Mouse (Mus musculus): ENCODE measurements around the gene Gm49333. TPM values are rescaled to one million over a fixed set of nuclear protein-coding genes. Genes with fewer than 3 reads are reported as not detected.

The Gm49333 gene
- polyA plus RNA-seq, 1 experiment from 2014 or later, result not detected

DNA sequence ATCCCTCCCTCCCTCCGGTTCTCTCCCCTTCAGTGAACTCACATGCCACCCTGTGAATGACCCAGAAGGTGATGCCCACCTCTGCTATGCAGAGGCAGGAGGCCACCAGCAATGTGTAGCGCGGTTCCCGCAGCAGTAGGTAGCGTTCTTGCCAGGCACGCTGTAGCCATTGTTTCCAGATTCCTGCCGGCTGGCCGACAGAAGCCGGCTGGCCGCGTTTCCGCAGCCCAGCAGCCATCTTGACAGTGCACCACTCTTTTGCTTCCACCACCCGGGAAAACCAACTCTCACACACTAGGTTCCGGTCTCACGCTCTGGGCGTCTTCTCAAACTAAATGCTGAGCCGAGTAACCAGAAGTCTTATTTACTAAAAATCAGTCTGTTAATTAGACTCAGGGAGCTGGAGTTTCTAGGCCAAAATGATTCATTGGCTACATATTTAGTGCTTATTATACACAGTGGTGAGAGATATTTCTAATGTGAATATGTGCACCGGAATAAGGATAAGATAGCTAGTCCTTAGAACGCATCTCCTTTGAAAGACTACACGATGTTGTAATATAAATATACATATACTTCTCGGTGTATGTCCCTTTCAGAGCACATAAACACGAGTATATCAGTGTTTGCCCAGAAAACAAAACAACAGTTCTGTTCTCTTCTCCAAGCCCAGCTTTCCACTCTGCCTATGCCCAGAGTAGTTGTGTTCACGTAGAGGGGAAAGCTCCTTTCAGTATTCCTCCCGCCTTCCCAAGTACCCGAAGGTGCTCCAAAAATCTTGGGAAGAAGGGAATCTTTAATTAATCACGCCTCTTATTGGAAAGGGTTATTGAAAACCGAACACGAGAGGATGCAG is 681 bp upstream of the Gm49333 start:
- peak; percentile 64 for ATAC-seq
- peak overlapping the region; percentile 72 for H3K27ac ChIP-seq (ENCODE audit: low read depth)
- DNase-seq, result peak; percentile 85
- under 1% methylated on average over 28 of the region's 28 CpGs for WGBS (ENCODE audit: insufficient replicate concordance)
- TF ChIP-seq CTCF (IDR thresholded peaks at IDR 0.05; ENCODE audit: low read depth) (no peak), EP300 (IDR thresholded peaks at IDR 0.05; ENCODE audit: low read depth) (peak; percentile 56; the same call in 1 of the 2 replicates)
- H3K4me1 ChIP-seq (ENCODE audit: insufficient read depth), result peaks cover 17% of the 10 kb centered on the region
- H3K9ac ChIP-seq (replicated peaks), result peak overlapping the region; percentile 84
- peaks cover 21% of the 10 kb centered on the region; the same call in 1 of the 2 replicates for H3K36me3 ChIP-seq (replicated peaks; ENCODE audit: insufficient read depth, low read length)
- peak overlapping the region; percentile 80 for H3K4me2 ChIP-seq (ENCODE audit: low read depth, low read length)
- no peaks in the 10 kb centered on the region for H3K9me3 ChIP-seq (ENCODE audit: low read length)
- peak overlapping the region; percentile 81 for H3K4me3 ChIP-seq (ENCODE audit: low read depth, low read length)
- no peaks in the 10 kb centered on the region for H3K27me3 ChIP-seq (ENCODE audit: insufficient read depth, low read length)

DNA sequence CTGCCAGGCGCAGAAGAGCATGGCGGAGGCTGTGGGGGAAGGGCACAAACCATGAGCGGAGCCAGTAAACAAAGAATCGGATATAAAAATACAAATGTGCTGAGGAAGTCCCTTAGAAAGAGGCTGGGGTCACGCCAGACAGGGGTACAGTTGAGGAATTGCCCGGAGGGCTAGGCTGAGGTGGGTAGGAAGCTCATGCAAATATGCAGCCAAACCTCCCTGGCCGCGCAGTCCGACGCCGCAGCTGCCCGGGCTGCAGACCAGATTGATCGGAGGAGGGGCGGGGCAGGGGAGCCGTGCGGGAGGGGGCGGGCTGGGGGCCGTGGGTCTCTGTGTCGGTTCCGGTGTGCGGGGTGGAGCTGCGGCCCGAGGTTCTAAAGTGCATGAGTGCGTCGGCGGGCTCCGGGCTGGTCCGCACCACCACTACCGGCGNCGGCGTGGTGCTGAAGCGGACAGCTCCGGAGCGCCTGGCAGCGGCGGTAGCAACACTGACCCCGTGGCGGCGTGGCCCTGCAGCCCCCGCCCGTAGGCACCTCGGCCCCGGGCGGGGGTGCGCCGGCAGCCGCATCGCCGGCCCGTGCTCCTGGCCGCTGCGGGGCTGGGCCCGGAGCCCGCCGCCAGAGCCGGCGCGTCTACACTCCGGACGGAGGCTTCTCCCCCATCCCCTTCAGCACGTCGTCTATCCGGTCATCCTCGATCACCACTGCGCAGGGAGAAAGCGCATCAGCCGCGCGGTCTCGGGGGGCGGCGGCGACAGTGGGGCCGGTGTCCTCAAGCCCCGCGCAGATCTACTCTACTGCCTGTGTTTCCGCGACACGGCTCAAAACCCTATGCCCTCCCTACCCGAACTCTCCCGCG is 8.4 kb downstream of the Gm49333 start:
- Histone ChIP-seq H3K9ac (replicated peaks) (no peak overlapping the region), H3K4me2 (ENCODE audit: low read depth, low read length) (peak overlapping the region; percentile 99), H3K36me3 (replicated peaks; ENCODE audit: insufficient read depth, low read length) (no peaks in the 10 kb centered on the region), H3K27me3 (ENCODE audit: insufficient read depth, low read length) (peaks cover 43% of the 10 kb centered on the region), H3K4me3 (ENCODE audit: low read depth, low read length) (peak overlapping the region; percentile 71), H3K9me3 (ENCODE audit: low read length) (no peaks in the 10 kb centered on the region), H3K4me1 (ENCODE audit: insufficient read depth) (peaks cover 35% of the 10 kb centered on the region), H3K27ac (ENCODE audit: low read depth) (no peak overlapping the region)
- 3% methylated on average over 64 of the region's 83 CpGs for WGBS (ENCODE audit: insufficient replicate concordance)
- DNase-seq, result peak; percentile 67
- peak; percentile 57 for ATAC-seq
- no peak for TF ChIP-seq EP300 (IDR thresholded peaks at IDR 0.05; ENCODE audit: low read depth)
- TF ChIP-seq CTCF (IDR thresholded peaks at IDR 0.05; ENCODE audit: low read depth), result no peak

GRCm38 (mm10) chr16:20620399-20620735 is 9.0 kb downstream of the Gm49333 start:
- no peak overlapping the region for H3K9ac ChIP-seq (replicated peaks)
- ATAC-seq (no peak), DNase-seq (no peak)
- WGBS (ENCODE audit: insufficient replicate concordance), result under 1% methylated on average over 9 of the region's 9 CpGs
- H3K9me3 ChIP-seq (ENCODE audit: low read length), result no peaks in the 10 kb centered on the region
- TF ChIP-seq CTCF (IDR thresholded peaks at IDR 0.05; ENCODE audit: low read depth), result no peak
- TF ChIP-seq EP300 (IDR thresholded peaks at IDR 0.05; ENCODE audit: low read depth), result no peak
- H3K4me1 ChIP-seq (ENCODE audit: insufficient read depth), result peaks cover 35% of the 10 kb centered on the region
- peaks cover 43% of the 10 kb centered on the region for H3K27me3 ChIP-seq (ENCODE audit: insufficient read depth, low read length)
- peak overlapping the region; percentile 71 for H3K4me3 ChIP-seq (ENCODE audit: low read depth, low read length)
- peak overlapping the region; percentile 99 for H3K4me2 ChIP-seq (ENCODE audit: low read depth, low read length)
- H3K36me3 ChIP-seq (replicated peaks; ENCODE audit: insufficient read depth, low read length), result no peaks in the 10 kb centered on the region
- no peak overlapping the region for H3K27ac ChIP-seq (ENCODE audit: low read depth)

GRCm38 (mm10) chr16:20620751-20621190 is 9.4 kb downstream of the Gm49333 start:
- DNase-seq (no peak), ATAC-seq (peak; percentile 4)
- Histone ChIP-seq H3K9ac (replicated peaks) (peak overlapping the region; percentile 48; the same call in 1 of the 2 replicates), H3K9me3 (ENCODE audit: low read length) (no peaks in the 10 kb centered on the region), H3K4me2 (ENCODE audit: low read depth, low read length) (peak overlapping the region; percentile 99), H3K27ac (ENCODE audit: low read depth) (no peak overlapping the region), H3K4me1 (ENCODE audit: insufficient read depth) (peaks cover 35% of the 10 kb centered on the region), H3K4me3 (ENCODE audit: low read depth, low read length) (peak overlapping the region; percentile 71), H3K36me3 (replicated peaks; ENCODE audit: insufficient read depth, low read length) (no peaks in the 10 kb centered on the region), H3K27me3 (ENCODE audit: insufficient read depth, low read length) (peaks cover 43% of the 10 kb centered on the region)
- TF ChIP-seq CTCF (IDR thresholded peaks at IDR 0.05; ENCODE audit: low read depth) (no peak), EP300 (IDR thresholded peaks at IDR 0.05; ENCODE audit: low read depth) (no peak)
- under 1% methylated on average over 32 of the region's 32 CpGs for WGBS (ENCODE audit: insufficient replicate concordance)

- H3K27ac ChIP-seq (ENCODE audit: low read depth), result no peak within 1 kb of the TSS
- DNase-seq, result peak; percentile 79
- TF ChIP-seq CTCF (IDR thresholded peaks at IDR 0.05; ENCODE audit: low read depth), result no peak
- TF ChIP-seq EP300 (IDR thresholded peaks at IDR 0.05; ENCODE audit: low read depth), result no peak
- H3K9ac ChIP-seq (replicated peaks), result peak within 1 kb of the TSS; percentile 48; the same call in 1 of the 2 replicates
- peaks cover 35% of the 10 kb centered on the region for H3K4me1 ChIP-seq (ENCODE audit: insufficient read depth)
- H3K4me2 ChIP-seq (ENCODE audit: low read depth, low read length), result peak within 1 kb of the TSS; percentile 99
- no peaks in the 10 kb centered on the region for H3K36me3 ChIP-seq (replicated peaks; ENCODE audit: insufficient read depth, low read length)
- WGBS (ENCODE audit: insufficient replicate concordance), result 1% methylated on average over 57 of the region's 92 CpGs
- peak; percentile 55 for ATAC-seq
- no peaks in the 10 kb centered on the region for H3K9me3 ChIP-seq (ENCODE audit: low read length)
- H3K4me3 ChIP-seq (ENCODE audit: low read depth, low read length), result peak within 1 kb of the TSS; percentile 71
- H3K27me3 ChIP-seq (ENCODE audit: insufficient read depth, low read length), result peaks cover 43% of the 10 kb centered on the region
Measured at GRCm38 (mm10) chr16:20621191-20621990, 10.0 kb downstream of the Gm49333 start, which contains the start of gene Camk2n2. Gene Camk2n2, minus strand, starts transcription at chr16:20621287.

Measured in liver, postnatal 0 days (tissue).